Mouse (Mus musculus) kidney, embryonic 15.5 days (tissue): Measurements from ENCODE around the gene Lifr. TPM values are rescaled to one million over a fixed set of nuclear protein-coding genes. Genes with fewer than 3 reads are reported as not detected.

Source experiments
- ATAC-seq: fragments of 200-750 bp; cut with Nextera tagmentation; replicated peaks from 2 replicates; pipeline ENCODE4 v1.8.0; 2017; ENCODE audit warnings: moderate TSS enrichment; ENCODE audit not compliant: low FRiP score
- H3K27ac ChIP-seq: fragments of 300-500 bp; sonication (generic); 2 replicates; pipeline ENCODE4 v1.5.1; 2015; ENCODE audit warnings: mild to moderate bottlenecking, inconsistent platforms
- H3K27me3 ChIP-seq: fragments of 300-500 bp; sonication (generic); 2 replicates; pipeline ENCODE4 v1.6.1; 2015; ENCODE audit warnings: inconsistent platforms
- H3K36me3 ChIP-seq: fragments of 300-500 bp; sonication (generic); 2 replicates; pipeline ENCODE4 v1.6.1; 2015; ENCODE audit warnings: inconsistent platforms
- H3K4me1 ChIP-seq: fragments of 300-500 bp; sonication (generic); 2 replicates; pipeline ENCODE4 v1.6.1; 2015; ENCODE audit warnings: inconsistent platforms
- H3K4me2 ChIP-seq: fragments of 300-500 bp; sonication (generic); 2 replicates; pipeline ENCODE4 v1.6.1; 2015; ENCODE audit warnings: moderate library complexity, mild to moderate bottlenecking, inconsistent platforms
- H3K4me3 ChIP-seq: fragments of 300-500 bp; sonication (generic); replicated peaks from 2 replicates; pipeline ENCODE4 v1.5.1; 2015; ENCODE audit warnings: mild to moderate bottlenecking, inconsistent platforms
- H3K9ac ChIP-seq: fragments of 300-500 bp; sonication (generic); 2 replicates; pipeline ENCODE4 v1.6.1; 2015; ENCODE audit warnings: mild to moderate bottlenecking, inconsistent platforms
- H3K9me3 ChIP-seq: fragments of 300-500 bp; sonication (generic); replicated peaks from 2 replicates; pipeline ENCODE4 v1.6.1; 2016; ENCODE audit warnings: inconsistent platforms
- WGBS: fragments of 180-500 bp; shearing (Covaris S2); methylation state at CpG from one replicate; pipeline ENCODE4 v1.1.7; 2015; ENCODE audit warnings: mixed read lengths; 5-methylcytosine and 5-hydroxymethylcytosine counted together
- polyA plus RNA-seq: library from polyadenylated mRNA; unstranded; fragments of >200 nt; fragmentation: Nextera tagmentation; extraction: Ambion mirVana; gene quantifications from 2 replicates; pipeline ENCODE4 v1.2.1, GENCODE M21; 2015

The Lifr gene
- polyA plus RNA-seq, 1 experiment from 2014 or later: 22.3 TPM

- Histone ChIP-seq H3K9me3 (no peaks in the 10 kb centered on the region), H3K4me3 (no peak overlapping the region), H3K4me2 (no peak overlapping the region), H3K36me3 (no peaks in the 10 kb centered on the region), H3K27me3 (no peaks in the 10 kb centered on the region), H3K4me1 (peaks cover 10% of the 10 kb centered on the region), H3K9ac (no peak overlapping the region), H3K27ac (no peak overlapping the region)
- ATAC-seq: no peak
- 54% methylated on average over 11 of the region's 11 CpGs for WGBS
These were observed 132.4 kb downstream of the Lifr start for GRCm38 (mm10) chr15:7222809-7223208.

- ATAC-seq: no peak
- Histone ChIP-seq H3K4me1 (peaks cover 10% of the 10 kb centered on the region), H3K4me3 (no peak overlapping the region), H3K36me3 (no peaks in the 10 kb centered on the region), H3K9me3 (no peaks in the 10 kb centered on the region), H3K27ac (no peak overlapping the region), H3K27me3 (no peaks in the 10 kb centered on the region), H3K9ac (no peak overlapping the region), H3K4me2 (no peak overlapping the region)
- WGBS: 76% methylated on average over 12 of the region's 12 CpGs
These were observed 133.8 kb downstream of the Lifr start for GRCm38 (mm10) chr15:7224151-7224775.

- WGBS: 4% methylated on average over 5 of the region's 5 CpGs
These were observed 135.8 kb downstream of the Lifr start for GRCm38 (mm10) chr15:7226225-7226624.

GRCm38 (mm10) chr15:7233393-7234090, 143.1 kb downstream of the Lifr start:
- no peak for ATAC-seq
- Histone ChIP-seq H3K9me3 (no peaks in the 10 kb centered on the region), H3K9ac (no peak overlapping the region), H3K27ac (no peak overlapping the region), H3K4me1 (no peaks in the 10 kb centered on the region), H3K4me2 (no peak overlapping the region), H3K36me3 (no peaks in the 10 kb centered on the region), H3K4me3 (no peak overlapping the region), H3K27me3 (no peaks in the 10 kb centered on the region)
- 71% methylated on average over 13 of the region's 13 CpGs for WGBS

More at GRCm38 (mm10) chr15:7226225-7226624, 135.8 kb downstream of the Lifr start:
- H3K27ac ChIP-seq: no peak overlapping the region
- H3K9ac ChIP-seq: no peak overlapping the region
- H3K27me3 ChIP-seq: no peaks in the 10 kb centered on the region
- H3K4me3 ChIP-seq: no peak overlapping the region
- H3K9me3 ChIP-seq: no peaks in the 10 kb centered on the region
- peak; percentile 89 for ATAC-seq
- H3K36me3 ChIP-seq: no peaks in the 10 kb centered on the region
- no peak overlapping the region for H3K4me2 ChIP-seq
- H3K4me1 ChIP-seq: peaks cover 10% of the 10 kb centered on the region

GRCm38 (mm10) chr15:7239904-7240303, 149.5 kb downstream of the Lifr start:
- Histone ChIP-seq H3K27ac (no peak overlapping the region), H3K9me3 (no peaks in the 10 kb centered on the region), H3K4me2 (no peak overlapping the region), H3K4me3 (no peak overlapping the region), H3K4me1 (peaks cover 2% of the 10 kb centered on the region; the same call in 1 of the 2 replicates), H3K27me3 (no peaks in the 10 kb centered on the region), H3K9ac (no peak overlapping the region), H3K36me3 (no peaks in the 10 kb centered on the region)
- ATAC-seq: no peak
- 90% methylated on average over 11 of the region's 11 CpGs for WGBS

GRCm38 (mm10) chr15:7240950-7241349, 150.5 kb downstream of the Lifr start:
- no peak for ATAC-seq
- no peak overlapping the region for H3K9ac ChIP-seq
- no peak overlapping the region for H3K4me2 ChIP-seq
- H3K9me3 ChIP-seq: no peaks in the 10 kb centered on the region
- no peak overlapping the region for H3K4me3 ChIP-seq
- H3K4me1 ChIP-seq: peaks cover 2% of the 10 kb centered on the region; the same call in 1 of the 2 replicates
- H3K36me3 ChIP-seq: no peaks in the 10 kb centered on the region
- H3K27me3 ChIP-seq: no peaks in the 10 kb centered on the region
- 65% methylated on average over 3 of the region's 3 CpGs for WGBS
- H3K27ac ChIP-seq: no peak overlapping the region

- H3K9ac ChIP-seq: no peak overlapping the region
- 81% methylated on average over 15 of the region's 15 CpGs for WGBS
- H3K9me3 ChIP-seq: no peaks in the 10 kb centered on the region
- H3K36me3 ChIP-seq: no peaks in the 10 kb centered on the region
- H3K4me2 ChIP-seq: no peak overlapping the region
- H3K4me1 ChIP-seq: peaks cover 2% of the 10 kb centered on the region; the same call in 1 of the 2 replicates
- no peak for ATAC-seq
- no peaks in the 10 kb centered on the region for H3K27me3 ChIP-seq
- H3K27ac ChIP-seq: no peak overlapping the region
- H3K4me3 ChIP-seq: no peak overlapping the region
These were observed 151.9 kb downstream of the Lifr start for GRCm38 (mm10) chr15:7242161-7242850.

Other genes with a start within 250 kb of the Lifr start
- gene Osmr, start 215.6 kb upstream of the Lifr start, polyA plus RNA-seq: 1.8 and 1.9 TPM in 2 replicates